Mouse (Mus musculus) testis, adult 2 months (tissue): ENCODE data around the gene Cmss1.

Experiments used
- CTCF ChIP-seq: fragments of 200-500 bp; IDR thresholded peaks from 2 replicates; pipeline ENCODE4 v1.5.1; 2012; ENCODE audit warnings: low read depth, mild to moderate bottlenecking, inconsistent platforms, low read length, moderate library complexity; ENCODE audit not compliant: control insufficient read depth, insufficient read depth, insufficient replicate concordance
- POLR2A ChIP-seq: fragments of 200-500 bp; IDR thresholded peaks from 2 replicates; pipeline ENCODE4 v1.6.1; 2012; ENCODE audit warnings: low read depth, mild to moderate bottlenecking, inconsistent platforms, low read length, moderate library complexity; ENCODE audit not compliant: control insufficient read depth

GRCm38 (mm10) chr16:57506133-57506532 is 100.5 kb downstream of the Cmss1 start:
- TF ChIP-seq CTCF (no peak), POLR2A (no peak)
